17 mouse cellular contexts compared by ENCODE assay signal in the genomic region with DNA sequence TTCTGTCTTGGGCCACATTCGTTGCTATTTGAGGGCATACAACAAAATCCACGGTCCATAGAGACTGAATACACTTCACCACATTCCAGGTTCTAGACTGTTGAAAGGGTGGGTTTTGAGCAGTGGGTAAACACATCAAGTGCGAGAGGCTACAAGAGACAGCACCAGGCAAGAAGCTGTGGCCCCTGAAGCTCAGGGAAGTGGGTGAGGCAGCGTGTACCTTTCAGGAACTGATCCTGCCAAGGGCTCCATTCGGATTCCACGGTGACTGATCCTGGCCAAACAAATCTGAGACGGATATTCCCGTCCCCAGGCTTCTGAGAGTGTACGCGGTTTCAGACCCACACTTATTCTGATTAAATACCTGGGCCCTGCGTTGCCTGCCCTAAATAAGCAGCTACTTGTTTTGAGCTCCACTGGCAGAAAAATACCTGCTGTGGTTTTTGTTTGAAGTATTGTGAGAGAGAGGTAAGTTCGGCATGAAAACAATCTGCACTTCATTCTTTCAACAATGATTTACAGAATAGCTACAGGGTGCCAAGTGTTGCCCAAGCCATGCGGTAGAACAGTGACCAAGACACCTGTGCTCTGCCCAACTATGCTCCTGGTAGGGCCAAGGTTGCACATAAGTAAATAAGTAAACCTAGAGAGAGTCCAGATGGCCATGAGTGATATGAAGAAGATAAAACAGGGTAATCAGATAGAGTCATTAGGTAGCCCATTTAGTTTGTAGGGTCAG. TPM values are rescaled to one million over a fixed set of nuclear protein-coding genes. Genes with fewer than 3 reads are reported as not detected.
DNase-seq lines count a peak whose midpoint lies in the region; ATAC-seq and TF ChIP-seq lines count a peak whose summit lies in the region.
"Had no signal": no experiment of that assay in that cellular context is flagged by ENCODE, and none has a peak within 500 bp of the region (broad histone marks: within the 10 kb centered on the region; RNA-seq: fewer than 3 reads in every experiment).

No protein-coding gene starts in this region.

- H3K9me3 ChIP-seq in liver, postnatal 0 days (ENCODE audit: low read length), result no peaks in the 10 kb centered on the region
- H3K9me3 ChIP-seq in stomach, postnatal 0 days (ENCODE audit: control insufficient read depth, low read length), result no peaks in the 10 kb centered on the region
- H3K9me3 ChIP-seq: hindbrain, embryonic 12.5 days; lung, embryonic 15.5 days; midbrain, embryonic 15.5 days; neural tube, embryonic 13.5 days had no signal

- peak; percentile 70; the same call in 1 of the 2 replicates for TF ChIP-seq EP300 in liver, postnatal 0 days (IDR thresholded peaks at IDR 0.05; ENCODE audit: low read depth)
- TF ChIP-seq EP300 in stomach, postnatal 0 days (optimal IDR thresholded peaks at IDR 0.05), result no peak

- H3K27ac ChIP-seq in liver, postnatal 0 days (ENCODE audit: low read depth), result peak overlapping the region; percentile 89
- 0 out of 2 replicates have a peak overlapping the region, but pooled peaks have one; percentile 13 for H3K27ac ChIP-seq in stomach, postnatal 0 days (replicated peaks)
- H3K27ac ChIP-seq: hindbrain, embryonic 12.5 days; lung, embryonic 15.5 days; midbrain, embryonic 15.5 days; neural tube, embryonic 13.5 days had no signal

- no peaks in the 10 kb centered on the region for H3K36me3 ChIP-seq in liver, postnatal 0 days (replicated peaks; ENCODE audit: insufficient read depth, low read length)
- H3K36me3 ChIP-seq in stomach, postnatal 0 days (ENCODE audit: control insufficient read depth, insufficient read depth, low read length), result no peaks in the 10 kb centered on the region
- H3K36me3 ChIP-seq: hindbrain, embryonic 12.5 days; lung, embryonic 15.5 days; midbrain, embryonic 15.5 days; neural tube, embryonic 13.5 days had no signal

- H3K4me1 ChIP-seq in lung, adult 2 months (ENCODE audit: control insufficient read depth, insufficient read depth, low read length), result no peaks in the 10 kb centered on the region
- H3K4me1 ChIP-seq in liver, postnatal 0 days (ENCODE audit: insufficient read depth), result peaks cover 9% of the 10 kb centered on the region
- H3K4me1 ChIP-seq in stomach, postnatal 0 days (replicated peaks; ENCODE audit: control insufficient read depth, insufficient read depth), result no peaks in the 10 kb centered on the region
- H3K4me1 ChIP-seq: hindbrain, embryonic 12.5 days; lung, embryonic 15.5 days; midbrain, embryonic 15.5 days; neural tube, embryonic 13.5 days had no signal

- no peak for TF ChIP-seq POLR2A in lung, adult 2 months (IDR thresholded peaks at IDR 0.05; ENCODE audit: borderline replicate concordance, extremely low read depth, low read depth, low read length)

- no peak overlapping the region; the same call in 1 of the 2 replicates for H3K9ac ChIP-seq in liver, postnatal 0 days (replicated peaks)
- H3K9ac ChIP-seq in stomach, postnatal 0 days (ENCODE audit: low read length), result no peak overlapping the region
- H3K9ac ChIP-seq: hindbrain, embryonic 12.5 days; lung, embryonic 15.5 days; midbrain, embryonic 15.5 days; neural tube, embryonic 13.5 days had no signal

- 71% methylated on average over 13 of the region's 13 CpGs for WGBS in lung, adult 2 months
- WGBS in liver, postnatal 0 days (ENCODE audit: insufficient replicate concordance), result 72% methylated on average over 13 of the region's 13 CpGs
- WGBS in stomach, postnatal 0 days, result 51% methylated on average over 13 of the region's 13 CpGs

- TF ChIP-seq CTCF in lung, adult 2 months (IDR thresholded peaks at IDR 0.05; ENCODE audit: insufficient read depth, low read length), result no peak
- no peak for TF ChIP-seq CTCF in liver, postnatal 0 days (IDR thresholded peaks at IDR 0.05; ENCODE audit: low read depth)
- TF ChIP-seq CTCF in stomach, postnatal 0 days (IDR thresholded peaks at IDR 0.05; ENCODE audit: low read depth), result no peak

- peak; percentile 98 for ATAC-seq in liver, postnatal 0 days
- peak; percentile 81 for ATAC-seq in stomach, postnatal 0 days (ENCODE audit: low FRiP score, low TSS enrichment)
- ATAC-seq: activated CD4-positive, CD25-positive, alpha-beta regulatory T cell, adult 4 months; midbrain, embryonic 15.5 days had no signal

- H3K27me3 ChIP-seq in liver, postnatal 0 days (ENCODE audit: insufficient read depth, low read length), result no peaks in the 10 kb centered on the region
- no peaks in the 10 kb centered on the region for H3K27me3 ChIP-seq in stomach, postnatal 0 days (ENCODE audit: control insufficient read depth, insufficient read depth, low read length)
- H3K27me3 ChIP-seq: hindbrain, embryonic 12.5 days; lung, embryonic 15.5 days; midbrain, embryonic 15.5 days; neural tube, embryonic 13.5 days had no signal

- peak overlapping the region; percentile 52 for H3K4me2 ChIP-seq in liver, postnatal 0 days (ENCODE audit: low read depth, low read length)
- H3K4me2 ChIP-seq in stomach, postnatal 0 days (replicated peaks; ENCODE audit: low read depth), result no peak overlapping the region
- H3K4me2 ChIP-seq: heart, embryonic 11.5 days; hindbrain, embryonic 12.5 days; lung, embryonic 15.5 days; midbrain, embryonic 15.5 days; neural tube, embryonic 13.5 days had no signal

- peak; percentile 29 for DNase-seq in lung, adult 2 months
- no peak for DNase-seq in lung, postnatal 4 days
- DNase-seq in kidney, adult 9 months, result peak; percentile 94
- DNase-seq in liver, postnatal 0 days, result peak; percentile 55
- peak; percentile 43 for DNase-seq in stomach, postnatal 0 days (ENCODE audit: low spot score)
- no peak for DNase-seq in adrenal gland, postnatal 36 days
- no peak for DNase-seq in thymus, postnatal 25 days
- no peak for DNase-seq in ovary, postnatal 14 days (ENCODE audit: low spot score)
- DNase-seq: cerebellum, adult 9-10 months had no signal

- H3K4me3 ChIP-seq in lung, adult 2 months (replicated peaks; ENCODE audit: extremely low read depth, low read depth, low read length), result no peak overlapping the region
- peak overlapping the region; percentile 41 for H3K4me3 ChIP-seq in liver, postnatal 0 days (ENCODE audit: low read depth, low read length)
- no peak overlapping the region for H3K4me3 ChIP-seq in stomach, postnatal 0 days (ENCODE audit: low read depth, low read length)
- H3K4me3 ChIP-seq: erythroblast, embryonic 14.5 days; hindbrain, embryonic 12.5 days; lung, embryonic 15.5 days; midbrain, embryonic 15.5 days; neural tube, embryonic 13.5 days had no signal

RNA-seq across cellular contexts. Expression of gene Cers6, which starts 16.1 kb away (rescaled TPM):
- polyA plus RNA-seq in lung, adult 2 months (2012; rRNA removed), result 10.7 and 16.2 TPM in 2 replicates
- polyA plus RNA-seq in liver, postnatal 0 days (2015; fragmentation: Nextera tagmentation; extraction: Ambion mirVana), result 6.1 and 8.2 TPM in 2 replicates
- polyA plus RNA-seq in stomach, postnatal 0 days (2015; fragmentation: Nextera tagmentation; extraction: Ambion mirVana), result 8.0 and 8.6 TPM in 2 replicates
- 1 to 10 TPM; 4.3 to 8.4 TPM for total RNA-seq in adrenal gland, postnatal 36 days (2021)
- total RNA-seq: MEL had no signal

Comparison
In these comparisons a context has a peak if more than half of its experiments do, and no peak if none do; other contexts are left out.
1. DNase-seq: peak in lung, adult 2 months (single experiment), kidney, adult 9 months (single experiment), liver, postnatal 0 days (single experiment) and stomach, postnatal 0 days (single experiment); none in lung, postnatal 4 days (0 of 2), adrenal gland, postnatal 36 days (0 of 2), thymus, postnatal 25 days (single experiment) and ovary, postnatal 14 days (single experiment).